Comparison of ENCODE assay signal across 8 mouse cellular contexts in the genomic region with DNA sequence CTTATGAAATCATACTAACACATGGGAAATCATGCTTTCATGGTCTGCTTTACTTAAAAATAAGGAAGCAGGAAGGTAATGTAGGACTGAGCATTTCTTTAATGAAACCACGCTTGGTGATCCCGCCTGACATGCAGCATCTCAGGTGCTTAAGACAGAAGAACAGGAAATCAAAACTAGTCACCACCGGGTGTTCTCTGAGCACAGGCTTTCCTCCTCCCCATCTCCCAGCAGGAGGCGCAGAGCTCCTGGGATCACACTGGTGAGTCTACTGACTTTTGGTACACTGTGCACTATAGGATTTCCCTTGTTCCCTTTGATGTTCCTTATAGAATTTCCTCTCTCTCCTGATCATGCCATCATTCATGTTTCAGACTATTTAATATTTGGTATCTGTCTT. TPM values are rescaled to one million over a fixed set of nuclear protein-coding genes. Genes with fewer than 3 reads are reported as not detected.
A peak's percentile ranks its signal among the peaks of the same experiment; 100 is the strongest.
DNase-seq lines count a peak whose midpoint lies in the region; ATAC-seq and TF ChIP-seq lines count a peak whose summit lies in the region.
"Not testable (repeated sequence)": the region's sequence is repeated elsewhere in the genome, so short reads cannot be mapped to it uniquely, and the experiment has no call there.

No protein-coding gene starts in this region.

- 47% methylated on average over 4 of the region's 4 CpGs for WGBS in forebrain, embryonic 13.5 days
- 50% methylated on average over 4 of the region's 4 CpGs for WGBS in hindbrain, embryonic 11.5 days
- 41% methylated on average over 4 of the region's 4 CpGs for WGBS in liver, embryonic 14.5 days (ENCODE audit: insufficient replicate concordance)
- 50% methylated on average over 4 of the region's 4 CpGs for WGBS in midbrain, embryonic 15.5 days

- peak overlapping the region; percentile 71 for H3K9ac ChIP-seq in forebrain, embryonic 13.5 days
- not testable (repeated sequence) for H3K9ac ChIP-seq in hindbrain, embryonic 11.5 days (ENCODE audit: low read depth, low read length); liver, embryonic 14.5 days (replicated peaks)
- H3K9ac ChIP-seq in midbrain, embryonic 15.5 days = peak overlapping the region; percentile 58

- peaks cover 13% of the 10 kb centered on the region; the same call in 1 of the 2 replicates for H3K4me1 ChIP-seq in forebrain, embryonic 13.5 days
- not testable (repeated sequence) for H3K4me1 ChIP-seq in hindbrain, embryonic 11.5 days (replicated peaks; ENCODE audit: control insufficient read depth, insufficient read depth, low read length); liver, embryonic 14.5 days (replicated peaks; ENCODE audit: control insufficient read depth in 2 of 2, insufficient read depth in 2 of 2, low read length in 1 of 2)
- peaks cover 16% of the 10 kb centered on the region for H3K4me1 ChIP-seq in midbrain, embryonic 15.5 days

- H3K9me3 ChIP-seq in forebrain, embryonic 13.5 days (replicated peaks); hindbrain, embryonic 11.5 days (ENCODE audit: control insufficient read depth, low read length); liver, embryonic 14.5 days (ENCODE audit: control insufficient read depth, low read length); midbrain, embryonic 15.5 days: not testable (repeated sequence)

- H3K27ac ChIP-seq in forebrain, embryonic 13.5 days; hindbrain, embryonic 11.5 days (ENCODE audit: low read depth, low read length); liver, embryonic 14.5 days: not testable (repeated sequence)
- 0 out of 2 replicates have a peak overlapping the region, but pooled peaks have one; percentile 46 for H3K27ac ChIP-seq in midbrain, embryonic 15.5 days

- DNase-seq in CD4-positive helper T cell, adult 2 months (ENCODE audit: low read depth, low spot score) = peak; percentile 38
- DNase-seq in brain, embryonic 14.5 days (ENCODE audit: low read depth) = peak; percentile 46
- peak; percentile 17 for DNase-seq in hindbrain, embryonic 11.5 days (ENCODE audit: low spot score)
- DNase-seq in kidney, postnatal 36 days = peak; percentile 39 to 66
- DNase-seq in liver, embryonic 14.5 days (ENCODE audit: low read depth in 3 of 3, low spot score in 3 of 3) = not testable (repeated sequence)
- peak; percentile 23 for DNase-seq in splenic B cell, adult 2 months (ENCODE audit: low read depth, low spot score)

- not testable (repeated sequence) for H3K36me3 ChIP-seq in forebrain, embryonic 13.5 days (ENCODE audit: poor library complexity, severe bottlenecking); hindbrain, embryonic 11.5 days (ENCODE audit: control insufficient read depth, insufficient read depth, low read length); liver, embryonic 14.5 days (replicated peaks; ENCODE audit: control insufficient read depth, insufficient read depth, low read depth); midbrain, embryonic 15.5 days (replicated peaks); splenic B cell, adult 2 months (ENCODE audit: control insufficient read depth, insufficient read depth, low read length, poor library complexity, severe bottlenecking)

- TF ChIP-seq CTCF in brain, embryonic 14.5 days (IDR thresholded peaks at IDR 0.05; ENCODE audit: borderline replicate concordance, extremely low read depth, insufficient read depth, insufficient read length) = peak; percentile 14; the same call in 1 of the 2 replicates
- peak; percentile 32 for TF ChIP-seq CTCF in liver, embryonic 14.5 days (IDR thresholded peaks at IDR 0.05; ENCODE audit: low read depth)

- ATAC-seq in forebrain, embryonic 13.5 days = peak; percentile 60
- ATAC-seq in hindbrain, embryonic 11.5 days (ENCODE audit: low FRiP score) = peak; percentile 54
- ATAC-seq in liver, embryonic 14.5 days (ENCODE audit: insufficient read depth) = not testable (repeated sequence)
- peak; percentile 75 for ATAC-seq in midbrain, embryonic 15.5 days (replicated peaks)

- not testable (repeated sequence) for TF ChIP-seq POLR2A in brain, embryonic 14.5 days (IDR thresholded peaks at IDR 0.05; ENCODE audit: borderline replicate concordance, extremely low read depth, insufficient read depth, insufficient read length, poor library complexity, severe bottlenecking)

- TF ChIP-seq EP300 in liver, embryonic 14.5 days (IDR thresholded peaks at IDR 0.05; ENCODE audit: low read depth) = not testable (repeated sequence)

- H3K27me3 ChIP-seq in forebrain, embryonic 13.5 days; hindbrain, embryonic 11.5 days (ENCODE audit: control insufficient read depth, insufficient read depth, low read length); liver, embryonic 14.5 days (ENCODE audit: control insufficient read depth, insufficient read depth, low read length); midbrain, embryonic 15.5 days (replicated peaks); splenic B cell, adult 2 months (ENCODE audit: control insufficient read depth, insufficient read depth, low read length, poor library complexity, severe bottlenecking): not testable (repeated sequence)

- peak overlapping the region; percentile 65 for H3K4me2 ChIP-seq in forebrain, embryonic 13.5 days
- H3K4me2 ChIP-seq in hindbrain, embryonic 11.5 days (replicated peaks; ENCODE audit: low read depth, low read length) = peak overlapping the region; percentile 59; the same call in 1 of the 2 replicates
- H3K4me2 ChIP-seq in liver, embryonic 14.5 days (ENCODE audit: low read depth) = peak overlapping the region; percentile 45
- peak overlapping the region; percentile 58 for H3K4me2 ChIP-seq in midbrain, embryonic 15.5 days

- peak overlapping the region; percentile 55 for H3K4me3 ChIP-seq in forebrain, embryonic 13.5 days
- H3K4me3 ChIP-seq in hindbrain, embryonic 11.5 days (ENCODE audit: low read depth, low read length) = peak overlapping the region; percentile 53
- H3K4me3 ChIP-seq in liver, embryonic 14.5 days (ENCODE audit: insufficient read depth in 1 of 2, low read depth in 2 of 2, low read length in 2 of 2) = peak overlapping the region; percentile 43 to 81; a peak in 3 of 4 replicates
- H3K4me3 ChIP-seq in midbrain, embryonic 15.5 days = peak overlapping the region; percentile 58

RNA-seq across cellular contexts. Expression of gene Zfp65, which starts 0.5 kb away (rescaled TPM):
- 7.3 and 10.3 TPM in 2 replicates for polyA plus RNA-seq in brain, embryonic 14.5 days (2012; rRNA removed)
- 10.1 and 10.5 TPM in 2 replicates for polyA plus RNA-seq in forebrain, embryonic 13.5 days (2015; fragmentation: Nextera tagmentation; extraction: Ambion mirVana)
- polyA plus RNA-seq in hindbrain, embryonic 11.5 days (2014; fragmentation: Nextera tagmentation; extraction: Ambion mirVana) = 4.0 and 5.3 TPM in 2 replicates
- 0.82 and 1.2 TPM in 2 replicates for polyA plus RNA-seq in liver, embryonic 14.5 days (2012; rRNA removed)
- polyA plus RNA-seq in liver, embryonic 14.5 days (2014; fragmentation: Nextera tagmentation; extraction: Ambion mirVana) = 0.62 and 1.0 TPM in 2 replicates
- polyA plus RNA-seq in midbrain, embryonic 15.5 days (2015; fragmentation: Nextera tagmentation; extraction: Ambion mirVana) = 9.7 and 10.3 TPM in 2 replicates

RNA-seq across cellular contexts. Expression of gene Zfp85, which starts 25.6 kb away (rescaled TPM):
- 4.4 and 4.6 TPM in 2 replicates for polyA plus RNA-seq in brain, embryonic 14.5 days (2012; rRNA removed)
- 6.8 and 8.7 TPM in 2 replicates for polyA plus RNA-seq in forebrain, embryonic 13.5 days (2015; fragmentation: Nextera tagmentation; extraction: Ambion mirVana)
- polyA plus RNA-seq in hindbrain, embryonic 11.5 days (2014; fragmentation: Nextera tagmentation; extraction: Ambion mirVana) = 6.0 and 6.3 TPM in 2 replicates
- polyA plus RNA-seq in liver, embryonic 14.5 days (2012; rRNA removed) = 0.37 and 0.74 TPM in 2 replicates
- polyA plus RNA-seq in liver, embryonic 14.5 days (2014; fragmentation: Nextera tagmentation; extraction: Ambion mirVana) = 1.0 and 1.2 TPM in 2 replicates
- polyA plus RNA-seq in midbrain, embryonic 15.5 days (2015; fragmentation: Nextera tagmentation; extraction: Ambion mirVana) = 8.6 and 9.7 TPM in 2 replicates

RNA-seq across cellular contexts. Expression of gene Zfp738, which starts 42.6 kb away (rescaled TPM):
- 9.9 and 12.2 TPM in 2 replicates for polyA plus RNA-seq in brain, embryonic 14.5 days (2012; rRNA removed)
- 13.0 and 16.2 TPM in 2 replicates for polyA plus RNA-seq in forebrain, embryonic 13.5 days (2015; fragmentation: Nextera tagmentation; extraction: Ambion mirVana)
- polyA plus RNA-seq in hindbrain, embryonic 11.5 days (2014; fragmentation: Nextera tagmentation; extraction: Ambion mirVana) = 11.9 and 14.3 TPM in 2 replicates
- 1.4 and 1.6 TPM in 2 replicates for polyA plus RNA-seq in liver, embryonic 14.5 days (2012; rRNA removed)
- 1.8 TPM in 2 replicates for polyA plus RNA-seq in liver, embryonic 14.5 days (2014; fragmentation: Nextera tagmentation; extraction: Ambion mirVana)
- 15.5 and 16.8 TPM in 2 replicates for polyA plus RNA-seq in midbrain, embryonic 15.5 days (2015; fragmentation: Nextera tagmentation; extraction: Ambion mirVana)

RNA-seq across cellular contexts. Expression of gene Zfp493, which starts 50.1 kb away (rescaled TPM):
- 2.5 and 2.8 TPM in 2 replicates for polyA plus RNA-seq in brain, embryonic 14.5 days (2012; rRNA removed)
- polyA plus RNA-seq in forebrain, embryonic 13.5 days (2015; fragmentation: Nextera tagmentation; extraction: Ambion mirVana) = 2.4 and 3.1 TPM in 2 replicates
- polyA plus RNA-seq in hindbrain, embryonic 11.5 days (2014; fragmentation: Nextera tagmentation; extraction: Ambion mirVana) = 3.8 and 3.9 TPM in 2 replicates
- 0.67 and 0.79 TPM in 2 replicates for polyA plus RNA-seq in liver, embryonic 14.5 days (2012; rRNA removed)
- polyA plus RNA-seq in liver, embryonic 14.5 days (2014; fragmentation: Nextera tagmentation; extraction: Ambion mirVana) = 0.72 and 0.76 TPM in 2 replicates
- 3.2 and 3.5 TPM in 2 replicates for polyA plus RNA-seq in midbrain, embryonic 15.5 days (2015; fragmentation: Nextera tagmentation; extraction: Ambion mirVana)
